Mouse (Mus musculus): ENCODE measurements at regions not wholly inside any gene's neighbourhood (a gene's known extent, or its start where the extent isn't known, plus 50 kb on each side); places are given as distances from the start of the nearest gene placed in this dataset.

DNA sequence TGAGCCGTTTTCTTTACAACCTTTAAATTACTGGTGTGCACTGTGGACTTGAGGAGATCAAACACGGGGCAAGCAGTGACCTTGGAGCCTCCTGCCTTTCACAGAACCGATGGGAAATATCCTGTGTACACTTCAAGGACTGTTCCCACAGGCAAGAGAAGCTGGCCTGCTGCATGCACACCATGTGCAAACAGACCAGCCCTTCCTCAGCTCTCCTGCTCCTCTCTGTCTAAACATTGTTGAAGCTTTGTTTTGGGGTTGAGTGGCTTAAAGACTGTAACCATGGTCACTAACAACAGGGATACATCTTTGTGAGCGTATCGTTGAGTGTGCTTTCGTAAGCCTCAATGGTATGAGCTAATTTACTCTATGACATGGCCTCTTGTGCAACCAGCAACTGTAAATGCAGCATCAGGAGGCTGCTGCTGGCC is 50.2 kb upstream of the Agps start:
- in situ Hi-C loops (cut with MboI, MseI): loop anchor here (25.0 kb wide), 1 partner anchor 169 kb away; no protein-coding TSS in a partner anchor

DNA sequence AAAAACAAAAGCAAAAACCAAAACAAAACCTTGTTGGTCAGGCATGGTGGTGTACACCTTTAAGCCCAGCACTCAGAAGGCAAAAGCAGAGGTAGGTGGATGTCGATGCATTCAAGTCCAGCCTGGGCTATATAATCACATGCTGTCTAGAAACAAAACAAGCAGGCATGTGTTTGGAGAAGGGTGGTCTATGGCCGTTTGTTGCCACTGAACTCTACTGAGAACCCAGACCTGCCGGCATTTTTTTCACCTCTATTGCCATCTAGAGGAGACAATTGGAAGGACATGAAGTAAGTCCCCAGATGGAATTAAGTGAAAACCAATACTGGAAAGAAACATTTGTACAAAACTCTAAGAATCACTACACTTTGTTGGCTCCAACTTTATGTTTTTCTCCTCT is 50.9 kb upstream of the Agps start:
- in situ Hi-C loops (cut with MboI, MseI): loop anchor here (25.0 kb wide), 1 partner anchor 169 kb away; no protein-coding TSS in a partner anchor

- in situ Hi-C loops (cut with MboI, MseI): loop anchor here (25.0 kb wide), 1 partner anchor 166 kb away; no protein-coding TSS in a partner anchor
These were observed 53.3 kb upstream of the Agps start for GRCm38 (mm10) chr2:75778628-75779027.

GRCm38 (mm10) chr2:75777040-75777451 is 54.9 kb upstream of the Agps start:
- in situ Hi-C loops (cut with MboI, MseI): loop anchor here (25.0 kb wide), 1 partner anchor 165 kb away; no protein-coding TSS in a partner anchor

DNA sequence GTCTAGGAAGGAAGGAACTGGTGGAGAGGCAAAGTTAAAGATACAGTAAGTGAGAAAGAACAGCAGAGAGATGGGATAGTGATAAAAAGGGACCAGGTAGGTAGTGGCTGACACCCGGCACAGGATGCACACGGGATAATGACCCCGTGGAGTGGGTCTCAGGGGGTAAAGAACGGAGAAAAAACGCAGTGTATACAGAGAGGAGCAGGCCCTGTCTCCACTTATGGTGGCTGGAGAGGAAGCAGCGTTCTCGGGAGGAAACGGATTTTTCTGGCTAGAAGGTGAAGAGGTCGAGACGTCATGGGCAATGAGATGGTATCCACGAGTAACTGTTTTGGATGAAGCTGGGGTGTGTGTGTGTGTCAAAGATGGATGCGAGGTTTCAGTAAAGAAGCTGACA is 55.4 kb upstream of the Agps start:
- in situ Hi-C loops (cut with MboI, MseI): loop anchor here (25.0 kb wide), 1 partner anchor 164 kb away; no protein-coding TSS in a partner anchor

- in situ Hi-C loops (cut with MboI, MseI): loop anchor here (25.0 kb wide), 1 partner anchor 163 kb away; no protein-coding TSS in a partner anchor
These were observed 56.8 kb upstream of the Agps start for GRCm38 (mm10) chr2:75775217-75775616.

DNA sequence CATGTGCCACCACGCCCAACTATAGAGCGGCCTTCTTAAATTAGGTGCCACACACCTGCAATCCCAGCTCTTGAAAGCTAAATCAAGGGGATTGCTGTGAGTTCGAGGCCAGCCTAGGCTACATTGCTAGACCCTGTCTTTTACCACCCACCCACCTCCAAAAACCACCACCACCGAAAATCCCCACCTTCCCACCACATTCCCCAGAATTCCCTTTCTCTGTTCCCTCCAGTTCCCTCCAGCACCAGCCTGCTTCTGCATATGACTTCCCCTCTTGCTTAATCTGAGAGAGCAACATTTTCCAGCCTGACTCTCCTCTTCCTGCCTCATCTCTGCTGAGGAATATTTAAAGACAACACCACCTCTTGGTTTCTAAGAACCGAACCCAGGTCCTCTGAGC is 58.5 kb upstream of the Agps start:
- in situ Hi-C loops (cut with MboI, MseI): no loop called here

DNA sequence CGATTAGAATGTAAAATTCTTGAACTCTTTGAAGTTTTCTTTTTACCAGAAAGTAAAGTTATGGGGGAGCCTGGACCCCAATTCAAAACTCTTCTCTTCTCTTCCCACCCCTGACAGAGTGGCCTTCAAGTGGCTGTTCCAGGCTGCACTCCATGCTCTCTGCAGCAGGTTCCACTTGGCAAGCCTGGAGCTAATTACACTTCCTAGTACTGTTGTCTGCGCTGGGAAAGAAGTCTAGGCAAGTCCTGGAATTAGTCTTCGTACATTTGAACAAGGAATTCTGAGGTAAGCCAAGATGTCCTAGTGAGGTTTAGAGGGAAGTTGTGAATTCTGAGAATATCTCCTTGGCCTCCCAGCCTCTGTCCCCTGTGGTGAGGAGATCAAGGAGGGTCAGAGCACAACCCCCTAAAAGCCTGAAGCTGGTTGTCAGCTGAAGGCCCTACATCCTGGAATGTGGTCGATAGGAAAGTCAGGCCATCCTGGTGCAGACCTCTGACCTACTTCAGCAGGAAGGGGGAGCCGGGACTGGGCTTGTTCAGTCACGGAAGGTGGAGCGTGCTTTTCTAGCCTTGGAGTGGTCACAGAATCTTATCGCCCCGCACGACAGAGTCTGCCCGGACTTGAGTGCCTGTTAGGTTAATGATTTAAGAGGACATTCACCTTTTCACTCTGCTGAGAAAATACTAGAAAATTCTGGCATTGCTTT is 59.6 kb upstream of the Agps start:
- in situ Hi-C loops (cut with MboI, MseI): no loop called here

DNA sequence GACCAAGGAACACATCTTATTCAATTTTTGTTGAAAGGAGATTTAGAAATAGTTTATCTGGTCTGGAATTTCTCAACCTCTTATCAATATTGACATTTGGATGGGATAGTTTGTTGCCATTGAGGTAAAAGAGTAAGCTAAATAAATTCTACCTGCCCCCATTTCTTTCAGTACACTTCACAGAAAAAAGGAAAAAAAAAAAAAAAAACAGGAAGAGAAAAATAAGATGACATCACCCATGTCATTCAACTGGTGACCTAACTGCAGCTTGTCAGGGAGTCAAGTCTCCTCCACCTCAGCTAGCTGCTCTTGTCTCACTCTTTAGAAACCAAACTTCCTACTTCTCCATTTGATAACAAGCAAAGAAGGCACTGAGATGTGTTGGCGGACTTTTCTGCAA is 61.3 kb upstream of the Agps start:
- in situ Hi-C loops (cut with MboI, MseI): no loop called here

GRCm38 (mm10) chr2:75768559-75769304 is 63.2 kb upstream of the Agps start:
- in situ Hi-C loops (cut with MboI, MseI): no loop called here

DNA sequence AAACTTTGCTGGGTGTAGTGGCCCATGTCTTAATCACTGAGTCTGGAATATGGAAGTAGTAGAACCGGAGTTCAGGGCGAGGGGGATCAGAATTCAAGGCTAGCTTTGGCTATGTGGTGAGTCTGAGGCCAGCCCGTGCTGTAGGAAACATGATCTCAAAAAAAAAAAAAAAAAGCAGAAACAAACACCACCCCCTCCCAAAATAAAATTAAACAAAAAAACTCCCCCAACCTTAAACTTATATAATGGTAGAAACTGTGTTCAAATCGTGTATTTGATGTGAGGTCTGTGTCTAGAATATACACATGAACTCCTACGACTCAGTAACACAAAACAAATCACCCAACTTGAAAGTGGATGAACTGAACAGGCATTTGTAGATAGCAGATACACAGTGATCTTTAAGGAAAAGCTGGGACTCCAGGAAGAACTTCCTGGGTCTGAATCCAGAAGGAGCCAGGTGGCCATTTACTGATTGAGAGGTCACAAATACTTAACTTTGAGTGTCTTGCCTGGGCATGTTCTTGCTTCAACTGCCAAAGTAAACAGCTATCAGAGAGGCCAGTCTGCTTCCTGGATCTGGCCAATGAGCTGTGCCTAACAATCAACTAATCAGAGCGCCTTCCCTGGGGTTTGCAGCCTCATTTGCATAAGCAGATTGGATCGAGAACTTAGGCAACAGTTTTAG is 63.6 kb upstream of the Nfe2l2 start:
- in situ Hi-C loops (cut with MboI, MseI): no loop called here

DNA sequence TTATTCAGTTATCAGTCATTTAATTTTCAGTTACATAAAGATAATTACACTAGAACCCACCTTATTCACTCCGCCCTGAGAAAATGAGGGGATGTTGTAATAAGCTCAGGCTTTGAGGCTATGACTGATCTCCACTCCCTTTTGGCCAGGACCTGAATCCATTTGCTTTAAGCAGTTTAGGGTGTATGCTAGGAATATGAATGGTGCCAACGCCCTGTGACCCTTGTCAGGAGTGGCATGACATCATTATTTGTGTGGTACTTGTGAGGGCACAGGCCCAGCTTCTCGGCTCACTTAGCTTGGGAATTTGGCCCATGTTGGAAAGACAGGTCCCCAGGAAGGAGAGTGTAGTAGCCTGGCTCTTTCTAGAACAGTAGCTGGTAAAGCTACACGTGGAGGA is 61.0 kb upstream of the Nfe2l2 start:
- in situ Hi-C loops (cut with MboI, MseI): no loop called here

GRCm38 (mm10) chr2:75763252-75763651 is 58.8 kb upstream of the Nfe2l2 start:
- in situ Hi-C loops (cut with MboI, MseI): loop anchor here (5.0 kb wide), 1 partner anchor 46 kb away; no protein-coding TSS in a partner anchor

- in situ Hi-C loops (cut with MboI, MseI): loop anchor here (5.0 kb wide), 1 partner anchor 45 kb away; no protein-coding TSS in a partner anchor
These were observed 57.6 kb upstream of the Nfe2l2 start for GRCm38 (mm10) chr2:75762030-75762429.

DNA sequence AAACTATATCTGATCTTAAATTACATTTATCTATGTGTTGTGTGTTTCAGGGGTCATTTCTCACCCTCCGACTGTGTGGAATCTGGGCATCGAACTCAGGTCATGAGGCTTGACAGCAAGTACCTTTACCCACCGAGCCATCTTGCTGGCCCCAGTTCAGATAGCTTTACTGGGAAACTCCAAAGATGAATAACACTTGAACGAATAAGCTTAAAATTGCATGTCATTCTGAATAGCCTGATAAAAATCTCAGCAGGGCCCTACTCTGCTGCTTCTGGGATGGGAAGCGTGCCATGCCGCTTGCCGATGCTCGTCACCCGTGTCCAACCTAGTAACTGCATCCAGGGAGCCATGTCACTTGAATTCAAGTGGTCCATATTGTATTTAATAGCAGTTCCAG is 57.2 kb upstream of the Nfe2l2 start:
- in situ Hi-C loops (cut with MboI, MseI): loop anchor here (5.0 kb wide), 1 partner anchor 44 kb away; no protein-coding TSS in a partner anchor

DNA sequence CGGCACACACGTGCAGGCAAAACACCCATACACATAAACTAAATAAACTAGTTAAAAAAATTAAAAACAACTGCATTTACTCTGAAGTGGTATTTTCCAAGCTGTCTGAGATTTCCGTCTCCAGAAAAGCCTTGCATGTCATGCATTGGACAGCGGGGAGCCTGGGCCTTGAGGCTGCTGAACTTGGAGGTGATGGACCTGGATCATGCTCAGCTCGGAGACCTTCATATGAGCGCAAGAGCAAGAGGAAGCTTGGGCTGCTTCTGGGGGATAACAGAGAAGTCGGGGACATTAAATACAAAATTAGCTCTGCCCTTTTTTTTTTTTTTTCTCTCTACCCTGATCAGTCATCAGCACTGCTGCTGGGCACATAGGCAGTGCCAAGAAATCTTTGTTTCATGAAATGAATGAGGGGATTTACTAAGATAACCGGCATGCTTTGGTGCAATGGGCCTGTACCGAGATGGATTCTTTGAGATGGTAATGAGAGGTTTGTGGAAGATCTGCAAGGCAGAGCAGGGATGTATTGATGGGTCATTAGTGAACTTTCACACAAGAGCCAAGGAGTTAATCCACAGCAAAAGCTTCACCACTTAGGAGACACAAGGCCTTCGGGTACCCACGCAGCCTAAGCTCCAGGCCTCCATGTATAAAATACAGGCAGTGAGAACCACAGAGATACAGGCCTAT is 54.9 kb upstream of the Nfe2l2 start:
- in situ Hi-C loops (cut with MboI, MseI): no loop called here

GRCm38 (mm10) chr2:75758277-75758676 is 53.8 kb upstream of the Nfe2l2 start:
- in situ Hi-C loops (cut with MboI, MseI): no loop called here

GRCm38 (mm10) chr2:75756704-75757638 is 52.5 kb upstream of the Nfe2l2 start:
- in situ Hi-C loops (cut with MboI, MseI): no loop called here

GRCm38 (mm10) chr2:75754606-75755005 is 50.2 kb upstream of the Nfe2l2 start:
- in situ Hi-C loops (cut with MboI, MseI): no loop called here
